Mouse (Mus musculus) testis, adult 2 months (tissue): ENCODE measurements around the gene Tgfbr2.

Source experiments
- CTCF ChIP-seq: fragments of 200-500 bp; IDR thresholded peaks from 2 replicates; pipeline ENCODE4 v1.5.1; 2012; ENCODE audit warnings: low read depth, mild to moderate bottlenecking, inconsistent platforms, low read length, moderate library complexity; ENCODE audit not compliant: control insufficient read depth, insufficient read depth, insufficient replicate concordance
- POLR2A ChIP-seq: fragments of 200-500 bp; IDR thresholded peaks from 2 replicates; pipeline ENCODE4 v1.6.1; 2012; ENCODE audit warnings: low read depth, mild to moderate bottlenecking, inconsistent platforms, low read length, moderate library complexity; ENCODE audit not compliant: control insufficient read depth

DNA sequence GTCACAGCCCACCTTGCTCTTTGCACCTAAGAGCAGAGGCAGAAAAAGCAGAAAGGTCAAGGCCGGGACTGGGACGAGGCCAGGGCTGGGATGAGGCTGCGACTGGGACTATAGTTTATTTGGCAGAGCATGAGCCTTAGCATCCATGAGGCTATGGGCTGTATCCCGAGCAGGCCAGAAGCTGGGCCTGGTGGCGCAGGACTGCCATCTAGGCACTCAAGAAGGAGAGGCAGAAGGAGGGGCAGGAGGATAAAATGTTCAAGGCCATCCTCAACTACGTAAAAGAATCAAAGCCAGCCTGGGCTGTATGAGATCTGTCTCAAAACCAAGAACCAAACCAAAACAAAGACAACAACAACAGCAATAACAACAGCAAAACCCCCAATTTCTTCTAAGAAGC lies 52.6 kb downstream of the Tgfbr2 start:
- TF ChIP-seq CTCF (no peak), POLR2A (no peak)
